Mouse (Mus musculus): ENCODE data around the gene Rag1.

- no peak for TF ChIP-seq SRF (IDR thresholded peaks at IDR 0.05; ENCODE audit: control insufficient read depth, insufficient read length, low read depth)
- no peak for TF ChIP-seq POLR2AphosphoS2 (IDR thresholded peaks at IDR 0.05; ENCODE audit: insufficient read length, low read depth)
- no peak for TF ChIP-seq E2F4 (IDR thresholded peaks at IDR 0.05; ENCODE audit: insufficient read depth)
- no peak for TF ChIP-seq POLR2A (IDR thresholded peaks at IDR 0.05; ENCODE audit: insufficient read length, low read depth)
Observed at GRCm38 (mm10) chr2:101660536-101660935, 11.2 kb upstream of the Rag1 start.

Data from myocyte (in vitro differentiated cells).